24 mouse cellular contexts compared by ENCODE assay signal in genomic region chr7:67793449-67793848, GRCm38 (mm10). TPM values are rescaled to one million over a fixed set of nuclear protein-coding genes. Genes with fewer than 3 reads are reported as not detected.
DNase-seq lines count a peak whose midpoint lies in the region; ATAC-seq lines count a peak whose summit lies in the region.
"Had no signal": no experiment of that assay in that cellular context is flagged by ENCODE, and none has a peak within 500 bp of the region (broad histone marks: within the 10 kb centered on the region; RNA-seq: fewer than 3 reads in every experiment).

No protein-coding gene starts in this region.

- no peaks in the 10 kb centered on the region for H3K9me3 ChIP-seq in forebrain, embryonic 11.5 days (ENCODE audit: control insufficient read depth, low read length)
- no peaks in the 10 kb centered on the region for H3K9me3 ChIP-seq in forebrain, embryonic 16.5 days (ENCODE audit: control insufficient read depth, low read length)
- no peaks in the 10 kb centered on the region; the same call in 1 of the 2 replicates for H3K9me3 ChIP-seq in lung, embryonic 16.5 days (ENCODE audit: control insufficient read depth, low read length)
- no peaks in the 10 kb centered on the region for H3K9me3 ChIP-seq in stomach, embryonic 15.5 days
- H3K9me3 ChIP-seq: heart, embryonic 15.5 days; hindbrain, embryonic 10.5 days; hindbrain, embryonic 13.5 days had no signal

- no peak overlapping the region for H3K27ac ChIP-seq in forebrain, embryonic 11.5 days (ENCODE audit: low read depth, low read length)
- no peak overlapping the region for H3K27ac ChIP-seq in forebrain, embryonic 16.5 days (ENCODE audit: low read length)
- peak overlapping the region; percentile 65 for H3K27ac ChIP-seq in lung, embryonic 16.5 days (ENCODE audit: low read length)
- no peak overlapping the region; the same call in 1 of the 2 replicates for H3K27ac ChIP-seq in stomach, embryonic 15.5 days
- H3K27ac ChIP-seq: forebrain, embryonic 10.5 days; heart, embryonic 15.5 days; hindbrain, embryonic 10.5 days; hindbrain, embryonic 13.5 days had no signal

- DNase-seq in forebrain, embryonic 11.5 days (ENCODE audit: low spot score), result peak; percentile 16
- no peak for DNase-seq in lung, postnatal 36 days
- DNase-seq in cerebellum, postnatal 4 days (ENCODE audit: low spot score in 2 of 2), result no peak
- DNase-seq: adrenal gland, adult 8-10 months; adrenal gland, postnatal 25 days; cerebellum, adult 11-12 months; cerebellum, adult 8-10 months; cerebellum, postnatal 10 days; cerebellum, postnatal 36 days; gastrocnemius, postnatal 25 days; heart, adult 18-20 months; heart, postnatal 10 days; heart, postnatal 36 days had no signal

- H3K36me3 ChIP-seq in forebrain, embryonic 11.5 days (ENCODE audit: control insufficient read depth, insufficient read depth, low read length), result no peaks in the 10 kb centered on the region
- no peaks in the 10 kb centered on the region for H3K36me3 ChIP-seq in forebrain, embryonic 16.5 days (ENCODE audit: control insufficient read depth, insufficient read depth)
- H3K36me3 ChIP-seq in lung, embryonic 16.5 days (ENCODE audit: control insufficient read depth, insufficient read depth, low read length), result no peaks in the 10 kb centered on the region
- H3K36me3 ChIP-seq in stomach, embryonic 15.5 days, result no peaks in the 10 kb centered on the region
- H3K36me3 ChIP-seq: forebrain, embryonic 10.5 days; heart, embryonic 12.5 days; heart, embryonic 15.5 days; hindbrain, embryonic 10.5 days; hindbrain, embryonic 13.5 days had no signal

- 72% methylated on average over 7 of the region's 7 CpGs for WGBS in forebrain, embryonic 11.5 days
- WGBS in forebrain, embryonic 16.5 days, result 69% methylated on average over 7 of the region's 7 CpGs
- 38% methylated on average over 7 of the region's 7 CpGs for WGBS in lung, embryonic 16.5 days
- WGBS in stomach, embryonic 15.5 days, result 49% methylated on average over 7 of the region's 7 CpGs

- no peaks in the 10 kb centered on the region for H3K4me1 ChIP-seq in forebrain, embryonic 11.5 days (replicated peaks; ENCODE audit: control insufficient read depth, insufficient read depth, low read length)
- no peaks in the 10 kb centered on the region; the same call in 1 of the 2 replicates for H3K4me1 ChIP-seq in forebrain, embryonic 16.5 days (replicated peaks; ENCODE audit: control insufficient read depth, insufficient read depth, low read length)
- peaks cover 9% of the 10 kb centered on the region; the same call in 1 of the 2 replicates for H3K4me1 ChIP-seq in lung, embryonic 16.5 days (replicated peaks; ENCODE audit: control insufficient read depth, insufficient read depth, low read length)
- H3K4me1 ChIP-seq in stomach, embryonic 15.5 days, result peaks cover 3% of the 10 kb centered on the region; the same call in 1 of the 2 replicates
- H3K4me1 ChIP-seq: hindbrain, embryonic 13.5 days had no signal

- ATAC-seq in forebrain, embryonic 11.5 days (replicated peaks; ENCODE audit: low FRiP score), result no peak
- no peak for ATAC-seq in forebrain, embryonic 16.5 days
- ATAC-seq in lung, embryonic 16.5 days (ENCODE audit: low read depth), result peak; percentile 79
- ATAC-seq in stomach, embryonic 15.5 days (ENCODE audit: insufficient read depth, low FRiP score, low read depth), result peak; percentile 80
- ATAC-seq: activated CD4-positive, CD25-positive, alpha-beta regulatory T cell, adult 4 months; forebrain, embryonic 14.5 days; hindbrain, embryonic 16.5 days had no signal

- H3K27me3 ChIP-seq in forebrain, embryonic 11.5 days (ENCODE audit: control insufficient read depth, insufficient read depth, low read length), result no peaks in the 10 kb centered on the region
- no peaks in the 10 kb centered on the region; the same call in 1 of the 2 replicates for H3K27me3 ChIP-seq in forebrain, embryonic 16.5 days (replicated peaks; ENCODE audit: control insufficient read depth, insufficient read depth, low read length)
- no peaks in the 10 kb centered on the region for H3K27me3 ChIP-seq in lung, embryonic 16.5 days (ENCODE audit: control insufficient read depth, insufficient read depth, low read depth, low read length)
- H3K27me3 ChIP-seq in stomach, embryonic 15.5 days (replicated peaks), result no peaks in the 10 kb centered on the region
- H3K27me3 ChIP-seq: heart, embryonic 12.5 days; heart, embryonic 15.5 days; hindbrain, embryonic 13.5 days had no signal

- H3K4me3 ChIP-seq in forebrain, embryonic 11.5 days (ENCODE audit: low read depth, low read length), result no peak overlapping the region
- no peak overlapping the region for H3K4me3 ChIP-seq in forebrain, embryonic 16.5 days (replicated peaks; ENCODE audit: low read length)
- no peak overlapping the region for H3K4me3 ChIP-seq in lung, embryonic 16.5 days (ENCODE audit: low read length)
- no peak overlapping the region for H3K4me3 ChIP-seq in stomach, embryonic 15.5 days (replicated peaks)
- H3K4me3 ChIP-seq: forebrain, embryonic 10.5 days; heart, embryonic 12.5 days; heart, embryonic 15.5 days; hindbrain, embryonic 10.5 days; hindbrain, embryonic 13.5 days had no signal

- H3K9ac ChIP-seq in forebrain, embryonic 11.5 days (ENCODE audit: low read length), result no peak overlapping the region
- no peak overlapping the region for H3K9ac ChIP-seq in forebrain, embryonic 16.5 days (replicated peaks; ENCODE audit: low read depth, low read length)
- no peak overlapping the region for H3K9ac ChIP-seq in lung, embryonic 16.5 days (ENCODE audit: low read length)
- H3K9ac ChIP-seq in stomach, embryonic 15.5 days, result no peak overlapping the region
- H3K9ac ChIP-seq: heart, embryonic 12.5 days; heart, embryonic 15.5 days; hindbrain, embryonic 13.5 days had no signal

- no peak overlapping the region for H3K4me2 ChIP-seq in forebrain, embryonic 11.5 days (ENCODE audit: low read depth, low read length, severe bottlenecking)
- no peak overlapping the region for H3K4me2 ChIP-seq in forebrain, embryonic 16.5 days (ENCODE audit: low read length)
- no peak overlapping the region for H3K4me2 ChIP-seq in lung, embryonic 16.5 days (ENCODE audit: low read depth, low read length)
- no peak overlapping the region for H3K4me2 ChIP-seq in stomach, embryonic 15.5 days
- H3K4me2 ChIP-seq: heart, embryonic 12.5 days; heart, embryonic 15.5 days; hindbrain, embryonic 13.5 days had no signal

RNA-seq across cellular contexts. Expression of gene Synm, which starts 33.9 kb away (rescaled TPM):
- polyA plus RNA-seq in forebrain, embryonic 11.5 days (2014; fragmentation: Nextera tagmentation; extraction: Ambion mirVana), result 1.1 and 1.3 TPM in 2 replicates
- 5.1 and 5.7 TPM in 2 replicates for polyA plus RNA-seq in forebrain, embryonic 16.5 days (2015; fragmentation: Nextera tagmentation; extraction: Ambion mirVana)
- polyA plus RNA-seq in lung, embryonic 16.5 days (2015; fragmentation: Nextera tagmentation; extraction: Ambion mirVana), result 12.9 and 13.8 TPM in 2 replicates
- polyA plus RNA-seq in stomach, embryonic 15.5 days (2015; fragmentation: Nextera tagmentation; extraction: Ambion mirVana), result 7.1 and 7.8 TPM in 2 replicates
- polyA plus RNA-seq: activated CD4-positive, CD25-positive, alpha-beta regulatory T cell, adult 4 months had no signal

Comparison
In these comparisons a context has a peak if more than half of its experiments do, and no peak if none do; other contexts are left out.
1. ATAC-seq: peak in lung, embryonic 16.5 days (single experiment) and stomach, embryonic 15.5 days (single experiment); none in forebrain, embryonic 11.5 days (single experiment) and forebrain, embryonic 16.5 days (single experiment).